Mouse (Mus musculus) B cell, adult 2 months (primary cell): ENCODE results near the gene Stard13.

Experiments
- DNase-seq, 2 experiments: peaks; one replicate each; pipeline ENCODE4 v3.0.0; 2022

Gene Stard13

DNA sequence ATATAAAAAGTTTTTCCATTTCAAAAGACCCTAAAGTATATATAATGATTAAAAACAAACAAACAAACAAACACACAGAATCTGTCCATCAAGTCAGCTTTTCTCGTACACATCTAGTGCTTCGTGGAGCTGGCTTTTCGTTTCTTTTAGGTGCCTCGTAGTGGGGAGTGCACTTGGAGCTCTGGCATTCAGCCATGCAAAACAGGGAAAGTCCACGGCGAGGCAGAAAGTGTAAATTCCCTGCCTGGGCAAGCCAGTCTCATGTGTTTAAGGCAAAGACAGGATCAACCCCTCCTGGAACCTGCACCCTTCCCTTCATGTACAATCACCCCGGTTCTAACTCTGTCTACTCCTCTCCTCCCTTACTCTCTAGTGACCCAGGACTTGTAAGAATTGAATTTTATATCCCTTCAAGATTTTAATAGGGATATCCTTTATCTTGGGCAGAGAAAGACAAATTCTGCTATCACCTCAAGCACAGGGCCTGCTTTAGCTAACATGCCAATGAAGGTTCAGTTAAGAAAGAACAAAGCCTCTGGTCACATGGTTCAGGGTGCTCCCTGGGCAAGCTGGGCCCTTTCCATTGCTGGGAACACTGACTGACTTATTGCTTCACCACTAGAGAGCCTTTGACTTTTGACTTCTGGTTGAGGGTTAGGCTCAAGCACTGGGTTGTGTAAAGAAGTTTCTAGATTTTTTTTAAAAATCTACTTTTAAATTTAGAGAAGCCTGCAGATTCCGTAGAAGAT lies 98.4 kb downstream of the Stard13 start:
- DNase-seq: no peak

DNA sequence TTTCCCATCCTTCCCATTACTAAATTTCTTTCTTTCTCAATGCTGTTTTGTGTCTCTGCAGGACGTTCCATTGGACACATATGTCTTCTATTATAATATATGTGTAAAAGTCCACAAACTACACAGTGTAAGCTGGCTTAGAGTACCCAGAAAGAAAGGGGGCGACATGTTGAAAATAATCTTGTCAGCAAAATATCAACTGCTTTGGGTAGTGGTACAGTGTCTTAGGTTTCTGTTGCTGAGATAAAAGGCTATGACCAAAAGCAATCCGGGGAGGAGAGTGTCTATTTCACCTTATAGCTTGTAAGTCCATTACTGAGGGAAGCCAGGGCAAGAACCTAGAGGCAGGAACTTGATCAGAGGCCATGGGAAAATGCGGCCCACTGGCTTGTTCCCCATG lies 99.4 kb downstream of the Stard13 start:
- DNase-seq: no peak

DNA sequence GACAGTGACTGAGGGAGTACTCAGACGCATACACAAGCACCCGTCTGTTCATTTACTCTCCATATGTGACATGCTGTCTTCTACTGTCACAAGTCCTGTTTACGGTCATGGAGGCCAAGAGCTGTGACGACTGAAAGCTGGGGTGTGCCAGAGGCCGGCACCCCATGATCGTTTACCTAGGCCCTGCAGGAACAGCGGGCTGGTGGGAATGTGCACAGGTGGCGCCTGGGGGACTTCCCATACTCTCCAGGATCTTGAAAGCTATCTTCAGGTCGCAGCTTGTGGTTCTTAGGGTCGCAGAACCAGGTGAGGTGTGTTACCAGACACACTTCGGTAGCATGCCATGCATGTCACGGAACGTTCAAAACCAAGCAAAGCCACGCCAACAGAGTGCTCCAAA lies 99.9 kb downstream of the Stard13 start:
- no peak for DNase-seq

DNA sequence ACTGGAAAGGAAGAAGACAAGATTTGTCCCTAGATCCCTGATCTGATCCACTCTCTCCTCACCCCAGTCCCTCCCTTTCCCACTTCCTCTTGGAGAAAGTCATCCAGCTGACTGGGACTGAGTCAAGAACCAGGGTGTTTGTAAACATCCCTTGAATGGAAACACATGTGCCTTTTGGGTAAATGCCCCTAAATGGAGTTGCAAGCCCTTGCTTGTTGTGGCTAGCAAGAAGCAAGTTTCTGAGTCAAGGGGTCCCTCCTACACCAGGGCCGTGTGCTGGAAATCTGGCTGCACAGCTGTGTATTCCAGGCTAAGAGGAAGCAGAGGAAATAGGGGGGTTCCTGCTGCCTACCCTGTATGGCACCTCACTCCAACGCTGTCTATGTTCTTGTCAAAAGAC lies 103.9 kb downstream of the Stard13 start:
- DNase-seq: no peak

DNA sequence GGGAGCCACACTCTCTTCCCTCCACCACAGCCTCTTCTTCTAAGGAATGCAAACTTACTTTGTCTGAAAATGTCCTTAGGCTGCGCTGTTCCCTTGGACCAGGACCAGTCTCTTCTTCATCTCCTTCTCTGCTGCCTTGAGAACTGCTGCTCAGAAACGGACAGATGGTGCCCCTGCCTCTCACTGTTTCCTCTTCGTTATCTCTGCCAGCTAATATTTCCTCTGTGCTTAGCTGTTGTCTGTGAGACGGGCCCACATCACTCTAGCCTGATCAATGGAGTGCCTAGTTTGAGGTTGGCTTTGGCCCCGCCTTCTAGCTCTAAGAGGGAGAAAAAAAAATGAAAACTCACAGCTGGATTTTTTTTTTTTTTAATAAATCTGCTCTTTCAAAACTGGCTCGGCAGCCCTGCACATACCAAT lies 106.3 kb downstream of the Stard13 start:
- DNase-seq: no peak

- DNase-seq: no peak
Measured at GRCm38 (mm10) chr5:151126608-151127005, 107.0 kb downstream of the Stard13 start.

DNA sequence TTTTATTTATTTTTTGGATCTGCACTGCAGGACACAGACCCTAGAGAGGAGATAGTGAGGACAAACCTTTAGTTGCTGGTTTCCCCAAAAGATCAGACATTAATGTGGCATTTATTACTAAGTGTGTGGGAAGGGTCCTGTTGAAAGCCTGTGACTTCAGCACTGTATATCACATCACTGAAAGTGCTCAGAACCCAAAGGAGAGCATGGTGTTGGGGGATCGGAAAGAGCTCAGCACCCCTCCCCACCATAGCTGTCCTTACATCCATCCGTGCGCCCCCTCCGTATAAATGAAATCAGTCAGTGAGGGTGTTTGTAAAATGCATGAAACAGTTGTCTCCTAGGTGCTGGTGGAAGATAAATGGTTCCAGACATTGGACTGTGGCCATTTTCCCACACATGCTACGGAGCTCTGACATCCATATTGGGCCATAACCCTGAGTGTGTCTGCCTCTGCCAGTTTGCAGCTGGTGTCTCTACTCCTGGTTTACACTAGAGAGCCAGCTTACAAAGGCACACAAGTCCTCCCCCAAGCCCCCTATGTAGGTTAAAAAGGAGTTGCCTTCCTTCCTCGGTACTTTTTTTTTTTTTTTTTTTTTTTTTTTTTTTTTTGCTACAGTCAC lies 107.5 kb downstream of the Stard13 start:
- DNase-seq: no peak

DNA sequence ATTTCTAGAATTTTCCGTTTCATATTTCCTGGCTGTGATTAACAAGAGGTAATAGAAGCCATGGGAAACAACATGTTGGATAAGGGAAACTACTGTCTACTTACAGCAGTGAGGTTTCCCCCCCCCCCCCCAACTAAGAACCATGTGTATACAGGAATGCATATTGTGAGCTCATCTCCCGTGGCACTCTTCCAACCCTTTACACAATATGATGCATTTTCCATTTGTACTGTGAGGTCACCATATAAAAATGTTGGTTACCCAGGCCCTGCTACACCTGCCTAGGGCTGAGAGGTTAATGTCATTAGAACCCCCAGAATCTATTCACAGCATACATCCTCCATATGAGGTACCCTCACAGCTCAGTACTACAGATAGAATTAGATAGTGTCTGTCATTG lies 115.8 kb downstream of the Stard13 start:
- DNase-seq: no peak

DNA sequence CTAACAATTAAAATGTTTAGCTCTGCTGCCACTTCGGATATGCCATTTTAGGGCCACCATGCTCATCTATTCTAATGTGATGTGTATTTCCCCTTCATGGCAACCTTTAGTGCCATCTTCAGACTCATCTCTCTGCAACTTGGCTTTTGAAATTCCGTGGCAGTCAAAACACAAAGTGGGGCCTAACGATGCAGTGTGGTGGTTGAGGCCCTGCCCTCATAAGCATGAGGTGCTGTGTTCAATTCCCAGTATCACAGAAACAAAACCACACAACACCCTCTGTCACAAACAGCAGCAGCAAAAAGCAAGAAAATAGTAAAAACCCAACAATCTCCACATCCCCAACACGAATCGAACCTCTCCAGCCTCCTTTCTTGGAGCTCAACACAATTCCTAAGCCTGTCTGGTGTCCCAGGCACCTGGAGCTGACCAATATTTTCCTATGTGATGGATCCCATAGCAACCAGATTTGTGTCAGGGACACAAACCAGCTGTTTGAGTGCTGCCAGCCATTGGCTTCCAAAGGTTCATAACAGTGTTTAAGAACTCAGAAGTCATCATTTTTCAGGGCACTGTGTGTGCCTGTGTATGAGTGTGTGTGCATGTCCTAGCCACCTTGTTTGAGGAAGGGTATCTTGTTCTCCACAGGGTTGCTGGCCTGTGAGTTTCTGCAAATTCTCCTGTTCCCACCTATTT lies 117.3 kb downstream of the Stard13 start:
- no peak for DNase-seq

GRCm38 (mm10) chr5:151112743-151113142 lies 120.9 kb downstream of the Stard13 start:
- no peak for DNase-seq

DNA sequence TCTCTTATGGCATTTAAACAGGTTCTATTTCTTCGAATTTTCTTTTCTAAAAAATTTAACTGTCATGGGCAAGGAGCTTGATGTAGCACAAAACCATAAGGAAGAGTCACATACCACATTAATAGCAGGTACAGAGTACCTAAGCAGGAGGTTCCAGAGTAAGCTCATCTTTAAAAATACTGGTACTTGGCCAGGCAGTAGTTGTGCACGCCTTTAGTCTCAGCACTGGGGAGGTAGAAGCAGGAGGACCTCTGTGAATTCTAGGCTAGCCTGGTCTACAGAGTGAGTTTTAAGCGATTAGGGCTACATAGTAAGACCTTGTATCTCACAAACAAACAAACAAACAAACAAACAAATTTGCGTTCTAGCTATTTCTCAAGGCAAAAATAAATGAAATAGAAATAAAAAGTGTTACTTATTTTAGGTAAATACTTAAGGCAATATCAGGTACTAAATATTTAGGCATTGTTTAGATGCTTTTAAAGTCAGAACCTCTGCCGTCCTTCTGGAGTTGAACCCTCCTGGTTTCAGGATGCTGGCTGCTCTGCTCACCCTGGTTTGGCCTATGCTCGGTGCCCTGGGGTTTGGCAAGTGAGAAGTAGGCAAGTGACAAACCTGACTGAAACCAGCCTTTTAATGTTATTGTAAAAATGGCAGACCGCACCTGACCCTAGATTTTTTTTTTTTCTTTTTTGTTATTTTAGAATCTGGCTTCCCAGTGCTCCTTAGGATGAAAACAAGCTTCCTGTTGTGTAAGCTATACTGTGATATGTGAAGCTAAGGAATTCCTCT lies 122.4 kb downstream of the Stard13 start:
- DNase-seq: no peak

- DNase-seq: no peak
Measured at GRCm38 (mm10) chr5:151110461-151110908, 123.2 kb downstream of the Stard13 start.

GRCm38 (mm10) chr5:151109822-151110221 lies 123.8 kb downstream of the Stard13 start:
- DNase-seq: no peak

DNA sequence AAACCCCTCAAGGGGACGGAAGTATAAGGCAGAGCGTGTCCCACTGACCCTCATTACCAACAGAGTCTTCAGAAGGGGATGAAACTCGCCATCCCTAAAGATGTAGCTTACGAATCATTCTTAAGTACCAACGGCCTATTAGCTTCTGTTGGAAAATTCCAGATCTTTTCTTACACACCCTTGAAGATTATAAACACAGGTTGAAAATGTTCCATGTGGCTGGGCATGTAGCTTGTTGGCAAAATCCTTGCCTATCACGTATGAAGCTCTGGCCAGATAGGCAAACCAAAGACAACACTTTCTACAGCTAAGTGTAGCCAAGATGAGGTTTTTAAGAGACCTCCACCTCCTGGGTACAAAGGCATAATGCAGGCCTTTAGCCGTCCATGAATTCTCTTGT lies 124.7 kb downstream of the Stard13 start:
- DNase-seq: no peak

DNA sequence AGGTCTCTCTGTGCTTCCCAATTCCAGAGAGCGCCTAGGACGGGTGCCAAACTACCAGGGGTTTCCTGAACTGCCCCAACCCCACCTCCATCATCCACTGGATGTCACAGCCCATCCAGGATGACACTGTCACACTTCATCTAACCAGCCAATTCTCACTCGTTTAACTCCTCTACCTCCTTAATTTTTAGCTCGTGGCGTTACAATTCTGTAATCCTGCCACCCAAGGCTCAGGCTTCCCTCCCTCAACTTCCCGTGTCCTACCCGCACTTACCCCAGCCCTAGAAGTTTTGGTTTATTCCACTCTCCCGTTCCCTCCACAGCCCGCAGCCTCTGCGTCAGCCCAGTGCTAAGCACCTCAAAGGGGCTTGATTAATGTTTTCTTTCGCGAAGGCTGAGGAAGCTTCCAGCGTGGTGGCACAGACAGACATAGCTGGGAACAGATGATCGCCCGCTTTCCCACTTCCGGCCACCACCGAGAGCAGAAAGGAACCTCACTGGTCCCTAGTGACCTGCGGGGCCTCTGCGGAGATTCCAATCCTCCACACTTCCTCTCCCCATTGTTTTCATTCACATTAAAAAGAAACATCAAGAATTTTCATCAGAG lies 125.2 kb downstream of the Stard13 start:
- no peak for DNase-seq

DNA sequence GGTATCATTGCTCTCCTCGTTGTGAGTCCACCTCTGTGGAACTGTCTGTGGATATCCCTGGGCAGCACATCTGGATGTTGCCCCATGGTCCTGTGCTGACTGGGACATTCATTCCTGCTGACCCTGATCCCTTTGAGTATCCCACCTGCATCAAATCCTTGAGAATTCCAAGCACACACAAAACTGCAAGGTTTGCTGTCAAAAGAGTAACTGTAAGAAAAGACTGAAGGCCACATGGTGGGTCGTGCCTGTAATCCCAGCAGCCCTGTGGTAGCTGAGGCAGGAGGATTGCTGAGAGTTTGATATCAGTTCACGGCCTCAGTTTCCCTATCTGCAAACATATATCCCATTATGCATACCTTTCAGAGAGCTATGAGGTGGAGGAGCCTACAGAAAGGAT lies 126.8 kb downstream of the Stard13 start:
- DNase-seq: no peak

DNA sequence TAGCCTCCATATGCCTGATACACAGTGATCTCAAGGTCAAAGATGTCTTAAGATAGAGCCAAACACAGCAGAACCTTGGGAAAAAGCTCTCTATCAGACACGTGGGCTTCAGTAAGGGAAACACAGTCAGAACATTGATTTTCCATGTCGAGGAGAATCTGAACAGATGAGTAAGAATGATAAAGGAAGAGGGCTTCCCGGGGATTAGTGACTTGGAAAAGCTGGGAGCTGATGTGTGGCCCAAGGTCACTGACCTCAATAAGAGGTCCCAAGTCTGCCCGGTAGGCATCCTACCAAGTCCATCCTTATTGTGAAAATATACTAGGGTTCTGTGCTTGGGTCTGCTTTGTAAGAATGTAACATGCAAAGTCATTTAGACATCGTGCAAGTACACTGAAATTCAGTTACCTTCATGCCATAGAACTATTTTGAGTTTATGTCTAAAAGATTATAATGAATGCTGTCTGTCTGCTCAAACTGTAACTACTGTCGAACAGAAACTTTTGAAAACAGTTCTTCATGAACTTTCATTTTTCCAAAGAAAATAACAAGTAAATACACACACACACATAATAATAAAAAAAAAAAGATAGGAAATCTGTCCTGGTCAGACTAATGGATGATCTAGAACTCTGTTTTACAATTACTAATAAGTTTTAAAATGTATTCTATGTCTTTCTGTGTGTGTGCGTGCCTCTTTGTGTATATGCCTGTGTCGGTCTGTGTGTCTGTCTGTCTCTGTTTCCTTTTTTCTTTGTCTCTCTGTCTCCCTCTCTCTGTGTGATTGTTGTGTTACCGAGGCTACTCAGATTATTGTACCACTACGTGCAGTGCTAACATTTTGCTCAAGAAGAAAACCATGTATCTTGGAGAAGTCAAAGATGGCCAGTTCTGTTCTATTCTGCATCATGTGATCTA lies 128.3 kb downstream of the Stard13 start:
- no peak for DNase-seq

DNA sequence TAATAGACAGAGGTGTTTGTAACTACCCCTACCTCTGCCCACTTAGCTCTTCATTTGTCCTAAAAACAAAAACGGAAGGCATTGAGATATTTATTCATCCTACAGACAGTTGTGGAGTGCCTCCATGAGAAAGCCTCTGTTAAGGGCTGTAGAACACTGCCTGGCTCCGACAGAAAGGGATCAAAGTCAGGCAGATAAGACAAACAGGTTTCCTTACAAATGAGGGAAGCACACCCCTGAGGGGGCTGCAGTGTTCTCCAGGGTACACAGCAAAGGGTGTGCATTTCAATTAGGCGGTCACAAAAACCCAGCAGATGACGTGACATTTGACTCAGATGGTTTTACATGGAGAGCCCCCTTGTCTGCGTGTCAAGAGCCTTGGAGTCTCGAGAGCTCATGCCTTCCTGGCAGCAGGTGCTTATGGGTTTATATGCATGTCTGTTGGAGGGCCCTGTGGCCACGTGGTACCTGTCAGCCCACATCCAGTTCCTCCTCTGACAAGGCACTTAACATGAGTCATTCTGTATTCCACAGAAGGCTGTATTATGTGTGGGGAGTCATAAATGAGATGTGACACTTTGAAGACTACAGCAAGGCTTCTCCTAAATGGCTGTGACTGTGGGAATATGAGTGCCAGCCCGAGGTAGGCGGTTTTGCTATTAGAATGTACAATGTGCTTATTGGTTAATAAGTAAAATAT lies 129.1 kb downstream of the Stard13 start:
- DNase-seq: no peak

GRCm38 (mm10) chr5:151103284-151103683 lies 130.4 kb downstream of the Stard13 start:
- no peak for DNase-seq

DNA sequence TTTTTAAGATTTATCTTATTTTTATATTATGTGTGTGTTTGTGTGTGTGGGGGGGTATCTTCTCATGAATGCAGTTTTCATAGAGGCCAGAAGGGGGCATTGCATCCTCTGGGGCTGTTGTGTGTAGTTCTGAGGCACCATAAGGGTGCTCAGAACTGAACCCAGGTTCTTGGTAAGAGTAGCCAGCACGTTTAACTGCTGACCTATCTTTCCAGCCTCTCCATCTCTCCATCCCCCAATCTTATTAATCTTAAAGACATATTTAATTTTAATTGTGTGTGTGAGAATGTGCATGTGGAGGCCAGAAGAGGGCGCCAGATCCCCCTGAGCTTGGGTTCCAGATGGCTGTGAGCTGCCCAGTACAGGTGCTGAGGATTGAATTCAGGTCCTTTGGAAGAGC lies 131.4 kb downstream of the Stard13 start:
- no peak for DNase-seq

GRCm38 (mm10) chr5:151096012-151096411 lies 137.6 kb downstream of the Stard13 start:
- DNase-seq: no peak
